Mouse (Mus musculus): ENCODE measurements at regions not wholly inside any gene's neighbourhood (a gene's known extent, or its start where the extent isn't known, plus 50 kb on each side); places are given as distances from the start of the nearest gene placed in this dataset.

DNA sequence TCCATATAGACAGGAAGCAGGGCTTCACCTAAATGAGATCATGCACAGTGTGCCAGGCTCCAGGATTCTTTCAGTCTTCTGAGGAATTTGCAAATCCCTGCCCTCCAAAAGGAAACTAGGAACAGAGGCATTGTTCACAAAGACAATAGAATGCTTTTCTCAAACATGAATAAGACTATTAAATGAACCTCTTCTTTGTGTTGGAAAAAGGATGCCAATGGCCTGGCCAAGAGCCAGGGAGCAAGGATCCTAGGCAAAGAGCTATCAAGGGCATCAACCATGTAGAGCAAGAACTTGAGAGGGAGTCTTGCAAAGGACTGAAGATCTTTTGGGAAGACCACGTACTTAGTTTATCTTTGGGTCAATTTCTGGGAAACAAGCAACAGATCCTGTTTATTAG lies 415.4 kb downstream of the Mtx2 start:
- no peak for DNase-seq (ENCODE audit: low read depth)

DNA sequence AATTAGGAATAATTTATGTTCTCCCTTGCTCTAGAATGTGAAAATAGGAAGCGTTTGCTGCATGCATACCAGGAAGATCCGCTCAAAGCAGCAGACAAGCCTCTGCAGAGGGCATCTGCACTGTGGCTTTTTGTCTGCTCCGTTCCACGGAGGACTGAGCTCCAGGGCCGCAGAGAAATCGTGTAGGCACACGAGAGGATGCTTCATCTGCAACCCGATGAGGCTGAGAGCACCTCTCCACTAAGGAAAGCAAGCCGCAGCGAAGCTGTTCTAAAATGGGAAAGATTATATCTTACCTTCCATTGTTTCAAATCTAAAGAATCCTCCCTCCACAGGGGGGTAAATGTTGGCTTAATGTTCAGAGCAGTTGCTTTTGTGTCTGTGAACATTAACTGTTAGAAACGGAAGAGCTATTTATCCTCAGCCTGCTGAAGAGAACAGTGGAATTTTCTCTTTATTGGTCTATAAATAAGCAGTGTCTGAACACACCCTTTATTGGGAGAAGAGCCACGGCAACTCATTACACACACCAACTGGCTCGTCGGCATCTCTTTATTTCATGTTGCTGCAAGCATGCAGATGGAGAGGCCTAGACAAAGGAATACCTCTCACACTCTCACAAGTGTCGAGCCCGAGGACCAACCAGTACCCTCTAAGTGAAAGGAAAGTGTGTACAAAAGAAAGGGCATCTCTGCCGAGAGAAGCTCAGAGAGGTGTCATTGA lies 414.6 kb upstream of the Hnrnpa3 start:
- DNase-seq (ENCODE audit: low read depth): no peak

DNA sequence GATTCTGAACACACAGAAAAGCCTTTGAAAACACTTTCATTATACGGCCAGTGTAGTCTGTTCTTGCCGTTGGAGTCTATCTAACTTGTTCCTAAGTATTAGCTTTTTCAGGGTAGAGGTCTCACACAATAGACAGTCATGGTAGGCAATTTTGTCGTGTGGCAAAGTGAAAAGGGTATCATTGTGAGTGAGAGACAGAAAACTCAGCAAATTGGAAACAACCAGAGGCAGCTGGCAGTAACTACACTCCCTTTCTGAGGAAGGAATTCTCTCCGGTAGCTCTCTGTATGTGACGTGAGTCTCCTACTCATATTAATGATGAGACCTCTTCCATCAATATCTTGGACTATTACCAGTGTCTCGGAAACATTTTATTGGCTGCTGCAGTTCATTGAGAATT lies 413.8 kb upstream of the Hnrnpa3 start:
- DNase-seq (ENCODE audit: low read depth): no peak

DNA sequence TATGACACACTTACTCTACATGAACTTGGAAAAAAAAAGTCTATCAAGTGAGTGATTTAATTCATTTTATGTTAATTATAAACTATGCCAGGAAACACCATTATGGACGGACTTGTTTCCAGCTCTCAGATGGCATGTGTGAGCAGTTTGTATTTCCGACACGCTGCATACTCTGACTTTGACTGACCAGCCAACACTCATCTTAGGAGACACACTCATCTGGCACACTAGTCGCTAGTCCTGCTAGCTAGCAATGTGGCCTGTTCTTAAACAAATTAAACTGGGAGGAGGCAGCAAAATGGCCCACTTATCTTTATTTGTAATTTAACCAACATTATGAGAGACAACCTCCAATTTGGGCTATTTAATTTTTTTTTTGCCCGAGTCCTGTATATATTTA lies 413.4 kb upstream of the Hnrnpa3 start:
- no peak for DNase-seq (ENCODE audit: low read depth)

DNA sequence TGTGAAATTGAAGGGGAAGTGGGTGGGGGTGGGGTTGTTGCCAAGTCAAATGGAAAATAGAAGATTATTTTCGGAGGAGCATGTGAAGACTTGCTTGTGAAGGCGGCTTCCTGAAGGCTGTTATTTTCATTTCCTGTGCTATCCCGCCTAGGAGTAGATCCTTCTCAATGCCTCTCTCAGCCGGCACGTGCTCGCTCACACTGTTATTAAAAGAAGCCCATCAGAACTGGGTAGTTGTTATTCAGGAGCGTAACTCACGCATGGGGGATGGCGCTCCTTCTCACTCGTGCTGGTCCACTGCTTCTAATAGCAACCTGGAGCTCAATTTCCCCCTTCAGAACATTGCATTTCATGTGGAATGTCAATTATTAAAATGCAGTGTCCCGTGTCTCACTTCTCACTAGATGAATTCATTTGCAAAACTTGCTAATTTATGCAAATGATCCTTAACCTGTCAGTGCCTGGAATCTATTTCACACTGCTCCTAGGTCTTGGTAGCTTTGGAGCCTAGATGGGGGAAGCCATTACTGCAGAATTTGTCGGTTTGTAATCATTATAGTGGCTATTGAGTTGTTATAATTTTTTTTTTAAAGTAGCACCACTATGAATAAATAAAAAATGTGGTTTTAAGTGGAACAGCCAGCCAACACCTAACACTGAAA lies 412.8 kb upstream of the Hnrnpa3 start:
- no peak for DNase-seq (ENCODE audit: low read depth)

DNA sequence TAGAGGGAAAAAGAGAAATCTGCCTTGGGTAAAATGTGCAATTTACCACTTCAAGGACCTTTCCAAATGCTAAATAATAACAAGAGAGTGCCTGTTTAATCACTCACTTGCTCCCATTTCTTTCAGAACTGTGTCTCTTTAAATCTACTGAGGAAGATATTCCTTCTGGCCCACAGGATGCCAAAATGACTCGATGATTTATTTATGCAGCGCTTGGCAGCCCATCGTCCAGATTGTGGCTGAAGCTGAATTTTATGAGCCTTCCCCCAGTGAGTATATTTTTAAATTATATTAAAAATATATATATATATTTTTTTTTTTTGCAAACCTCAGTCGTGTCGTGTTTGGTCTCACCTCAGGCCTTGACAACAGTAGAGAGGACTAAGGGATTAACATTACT lies 410.8 kb upstream of the Hnrnpa3 start:
- no peak for DNase-seq (ENCODE audit: low read depth)

DNA sequence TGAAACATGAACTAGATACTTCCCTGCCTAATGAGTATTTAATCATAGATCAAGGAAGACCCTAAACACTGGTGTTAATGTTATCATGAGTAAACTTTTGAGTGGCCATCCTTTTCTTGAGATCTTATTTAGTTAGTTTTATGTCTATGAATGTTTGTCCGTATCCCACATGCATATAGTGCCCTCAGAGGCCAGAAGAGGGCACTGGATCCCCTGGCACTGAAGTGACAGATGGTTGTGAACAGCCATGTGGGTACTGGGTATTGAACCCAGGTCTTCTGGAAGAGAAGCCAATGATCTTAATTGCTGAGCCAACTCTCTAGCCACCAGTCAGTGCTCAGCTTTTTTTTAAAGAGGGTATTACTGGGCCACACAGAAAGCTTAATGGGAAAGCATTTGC lies 408.6 kb upstream of the Hnrnpa3 start:
- DNase-seq (ENCODE audit: low read depth): no peak

DNA sequence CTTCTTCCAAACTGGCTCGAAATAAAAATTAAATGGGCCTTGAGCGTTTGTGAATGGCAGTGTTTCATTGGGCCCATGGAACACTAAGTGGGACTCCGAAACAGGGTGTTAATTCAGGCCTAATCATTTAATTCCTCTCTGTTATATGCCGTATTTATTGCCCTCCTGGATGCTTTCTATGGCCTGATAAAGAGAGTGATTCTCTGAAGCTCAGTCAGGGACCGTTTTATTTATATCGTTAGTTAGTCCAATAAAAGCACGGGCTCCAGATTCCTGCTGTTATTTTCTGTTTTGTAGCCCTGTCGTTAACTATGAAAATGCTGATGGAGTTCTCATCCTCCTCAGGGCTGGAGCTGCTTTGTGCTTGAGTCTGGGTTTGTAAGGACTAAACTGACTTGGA lies 406.2 kb upstream of the Hnrnpa3 start:
- no peak for DNase-seq (ENCODE audit: low read depth)

DNA sequence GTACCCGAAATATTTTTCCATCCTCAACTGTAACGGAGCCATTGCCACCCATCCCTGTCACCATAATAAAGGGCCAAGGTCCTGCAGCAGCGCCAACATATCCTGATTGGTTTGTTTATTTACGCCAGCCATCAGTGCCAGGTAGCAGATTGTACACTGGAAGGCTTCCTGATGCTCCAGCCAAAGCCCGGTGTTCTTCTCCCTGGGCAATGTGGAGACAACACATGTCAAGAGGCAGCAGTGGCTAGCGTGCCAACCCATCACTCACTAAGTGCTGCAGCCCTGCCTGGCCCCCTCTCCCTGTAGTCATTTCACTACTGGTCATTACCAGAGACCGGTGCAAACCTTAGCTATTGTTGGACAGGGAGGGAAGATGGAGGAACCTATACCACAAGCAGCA lies 393.8 kb upstream of the Hnrnpa3 start:
- no peak for DNase-seq (ENCODE audit: low read depth)

DNA sequence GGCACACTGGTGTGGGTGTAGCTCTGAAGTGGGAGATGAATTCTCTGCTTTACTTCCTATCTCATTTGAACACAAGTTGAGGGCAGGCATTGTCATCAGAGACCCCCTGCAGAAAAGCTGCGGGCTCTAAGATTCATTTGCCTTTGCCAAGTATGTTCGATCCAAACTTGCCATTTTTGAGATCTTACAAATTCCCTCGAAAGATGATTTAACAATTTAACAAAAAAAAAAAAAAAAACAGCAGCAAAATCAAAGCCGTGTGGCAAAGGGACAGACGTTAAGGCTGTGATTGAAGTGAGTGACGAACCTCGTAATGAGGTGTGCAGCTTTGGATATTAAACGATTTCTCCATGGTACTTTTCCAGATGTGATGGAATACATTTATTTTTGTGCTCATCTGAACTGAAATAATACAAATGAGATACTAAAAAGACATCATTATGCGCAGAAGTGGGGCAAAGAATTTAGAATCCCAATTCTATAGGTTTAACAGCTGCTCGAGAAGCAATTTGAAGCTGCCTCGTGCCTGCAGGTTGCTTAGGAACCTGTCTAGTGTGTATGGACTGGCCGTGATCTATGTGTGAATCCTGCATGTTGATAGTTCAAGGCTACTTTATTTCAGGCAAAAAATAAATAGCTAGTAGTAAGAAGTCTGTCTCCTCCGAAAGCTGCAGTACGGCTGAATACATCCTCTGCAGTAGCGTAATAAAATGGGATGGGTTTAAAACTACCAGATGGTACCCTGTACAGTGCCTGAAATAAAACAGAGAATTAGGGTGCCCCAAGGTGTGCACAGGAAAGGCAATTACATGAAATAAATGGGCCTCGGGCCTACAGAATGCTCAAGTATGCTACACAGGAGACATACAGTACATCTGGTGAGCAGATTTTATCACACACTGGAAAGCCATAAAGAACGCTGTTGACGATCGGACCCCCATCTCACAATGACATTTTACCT lies 393.0 kb upstream of the Hnrnpa3 start:
- no peak for DNase-seq (ENCODE audit: low read depth)

DNA sequence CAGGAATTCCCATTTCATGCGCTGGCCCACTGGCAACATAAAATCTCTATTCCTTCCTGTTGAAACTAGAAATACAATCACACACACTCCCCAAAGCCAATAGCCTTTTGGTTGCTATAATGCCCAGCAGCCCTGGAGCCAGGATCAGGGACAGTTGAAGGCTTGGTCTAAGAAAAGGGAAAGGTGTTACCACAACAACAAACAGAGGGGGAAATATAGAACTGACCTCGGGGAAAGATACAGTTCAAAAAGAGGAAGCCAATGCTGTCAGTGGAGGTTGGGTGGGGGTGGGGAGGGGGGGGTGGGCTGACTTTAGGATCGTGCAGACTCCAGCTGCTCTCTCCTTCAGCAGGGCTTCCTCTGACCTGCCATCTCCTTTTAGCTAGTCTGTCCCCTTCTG lies 391.1 kb upstream of the Hnrnpa3 start:
- no peak for DNase-seq (ENCODE audit: low read depth)

DNA sequence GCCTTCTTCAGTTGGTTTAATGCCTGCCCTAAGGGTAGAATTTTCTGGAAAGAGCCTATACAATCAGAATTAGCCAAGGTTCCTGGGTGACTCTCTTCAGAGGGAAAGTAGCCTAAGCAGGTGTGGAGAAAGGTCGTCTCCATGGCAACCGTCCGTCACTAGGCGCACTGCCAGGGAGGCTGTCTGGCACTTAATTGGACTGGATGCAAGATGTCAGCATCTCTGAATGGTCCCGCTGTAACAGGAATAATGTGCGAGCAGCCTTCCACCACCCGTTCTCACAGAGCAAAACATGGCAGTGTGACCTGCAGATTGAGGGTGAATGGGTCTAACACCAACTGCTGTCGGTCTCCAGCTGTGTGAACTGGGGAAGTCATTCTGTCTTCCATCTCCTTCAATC lies 389.6 kb upstream of the Hnrnpa3 start:
- no peak for DNase-seq (ENCODE audit: low read depth)

DNA sequence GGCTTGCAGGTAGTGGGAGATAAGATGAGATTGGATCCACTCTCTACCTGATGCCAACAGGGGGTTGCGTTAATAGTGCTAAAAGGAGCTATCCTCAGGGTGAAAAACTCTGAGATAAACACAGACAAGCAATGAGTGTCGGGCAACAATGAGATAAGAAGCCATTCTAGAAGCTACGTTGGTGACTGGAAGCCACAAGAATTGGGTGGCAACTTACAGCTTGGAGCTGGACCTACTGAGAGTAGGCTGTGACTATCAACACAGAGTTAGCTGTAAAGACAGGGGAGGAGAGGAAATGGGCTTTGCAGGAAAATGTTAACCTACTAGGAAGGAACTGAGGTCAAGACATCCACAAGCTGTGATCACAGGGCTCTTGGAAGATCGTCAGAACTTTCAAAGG lies 388.9 kb upstream of the Hnrnpa3 start:
- DNase-seq (ENCODE audit: low read depth): no peak

DNA sequence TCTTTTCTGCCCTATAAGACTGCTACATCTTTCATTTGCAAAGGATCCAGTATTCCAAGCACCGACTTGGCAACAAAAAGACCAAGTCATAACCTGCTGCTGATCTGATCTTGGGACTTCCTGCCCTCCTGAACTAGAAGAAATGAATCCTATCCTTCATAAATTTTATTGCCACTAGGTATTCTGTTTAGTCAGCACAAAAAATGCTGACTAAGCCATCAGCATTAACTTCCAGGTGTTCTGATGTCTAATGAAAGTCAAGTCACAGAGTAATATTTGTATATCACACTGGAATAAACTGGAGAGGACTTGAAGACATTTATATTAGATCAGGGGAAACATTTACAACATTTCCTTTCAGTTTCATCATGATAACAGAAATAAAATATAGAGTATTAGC lies 371.2 kb upstream of the Hnrnpa3 start:
- no peak for DNase-seq (ENCODE audit: low read depth)

DNA sequence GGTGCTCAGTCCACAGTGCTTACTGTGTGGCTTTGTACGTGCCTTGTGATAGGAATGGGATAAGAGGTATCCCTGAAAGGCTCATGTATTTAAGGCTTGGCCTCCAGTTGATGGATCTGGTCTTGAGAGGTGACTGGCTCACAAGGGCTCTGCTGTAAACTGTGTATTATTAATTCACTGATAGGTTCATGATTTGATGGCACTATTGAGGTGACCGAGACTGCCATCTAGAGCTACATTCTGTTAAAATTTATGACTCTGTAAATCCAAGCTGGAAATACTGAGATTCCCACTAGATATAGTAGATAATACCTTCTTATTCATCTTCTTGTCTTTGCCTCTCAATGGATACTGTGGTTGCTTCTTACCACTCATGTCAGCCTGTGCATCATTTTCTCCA lies 367.4 kb upstream of the Hnrnpa3 start:
- DNase-seq (ENCODE audit: low read depth): no peak

DNA sequence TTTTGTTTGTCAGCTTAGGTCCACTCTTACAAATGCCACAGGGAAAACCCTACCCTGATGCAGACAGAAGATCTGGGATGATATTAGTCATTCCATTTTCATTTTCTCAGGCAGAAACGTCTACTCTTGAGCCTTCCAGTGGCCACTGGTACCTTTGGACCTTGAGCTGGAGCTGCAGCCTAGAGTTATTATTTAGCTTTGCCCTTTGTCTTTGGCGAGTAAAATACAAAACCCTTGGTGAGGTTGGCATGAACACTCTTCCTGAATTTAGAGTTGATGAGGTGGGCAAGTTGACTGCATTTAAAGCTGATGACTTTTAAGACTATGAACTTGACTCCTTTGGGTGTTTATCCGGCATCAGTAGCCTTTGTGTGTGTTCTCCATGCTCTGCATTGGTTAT lies 352.2 kb upstream of the Hnrnpa3 start:
- DNase-seq (ENCODE audit: low read depth): no peak

DNA sequence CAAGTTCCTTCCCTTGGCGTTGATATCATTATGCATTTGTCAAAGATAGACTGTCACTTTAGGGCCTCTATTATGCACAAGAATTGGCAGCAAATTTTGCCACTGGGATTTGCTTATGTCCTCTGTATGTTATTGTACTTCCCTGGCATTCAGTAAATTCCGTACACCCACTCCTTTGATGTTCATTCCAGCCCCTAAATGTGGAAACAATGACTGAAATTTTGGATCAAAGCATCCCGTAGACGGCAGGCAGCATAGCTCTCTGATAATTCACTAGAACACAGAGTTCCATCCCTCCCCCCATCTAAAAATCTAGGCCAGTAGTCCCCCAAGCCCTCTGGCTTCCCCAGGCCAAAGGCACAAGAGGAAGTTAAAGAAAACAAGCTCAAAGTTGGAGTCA lies 347.9 kb upstream of the Hnrnpa3 start:
- DNase-seq (ENCODE audit: low read depth): no peak

DNA sequence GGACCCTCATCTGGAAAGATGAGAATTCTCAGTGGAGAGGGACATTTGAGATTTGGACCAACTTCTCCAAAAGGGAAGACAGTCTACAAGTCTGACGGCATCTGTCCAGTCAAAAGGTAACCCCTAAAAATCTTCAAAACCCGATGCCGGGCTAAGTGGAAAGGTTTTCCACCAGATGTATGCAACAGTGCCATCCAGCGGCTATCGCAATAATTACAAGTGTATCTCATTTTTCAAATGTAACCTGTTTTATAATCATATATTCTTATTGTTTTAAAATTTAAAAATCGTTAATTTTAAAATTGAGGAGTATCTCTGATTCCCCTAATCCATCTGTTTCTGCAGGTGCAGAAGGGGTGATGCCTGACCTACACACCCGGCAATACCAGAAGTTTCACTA lies 346.8 kb upstream of the Hnrnpa3 start:
- peak; percentile 20 for DNase-seq (ENCODE audit: low read depth)

DNA sequence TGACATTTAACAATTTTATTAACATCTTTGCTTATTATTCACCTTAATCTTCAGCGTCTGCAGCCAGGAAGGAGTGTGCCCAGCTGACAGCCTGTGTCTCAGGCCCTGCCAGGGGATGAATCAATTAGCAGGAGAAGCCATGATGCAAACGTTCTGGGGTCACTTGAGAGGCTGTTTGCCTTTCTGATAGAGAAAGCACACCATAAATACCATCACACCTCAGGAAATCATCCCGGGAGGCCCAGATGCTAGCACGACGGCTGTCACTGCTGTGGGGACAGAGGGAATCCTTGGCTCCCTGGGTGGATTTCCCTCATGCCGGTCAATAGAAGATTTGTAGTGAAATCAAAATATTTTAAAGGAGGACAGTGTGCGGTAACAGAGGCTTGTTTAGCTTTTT lies 343.7 kb upstream of the Hnrnpa3 start:
- no peak for DNase-seq (ENCODE audit: low read depth)

DNA sequence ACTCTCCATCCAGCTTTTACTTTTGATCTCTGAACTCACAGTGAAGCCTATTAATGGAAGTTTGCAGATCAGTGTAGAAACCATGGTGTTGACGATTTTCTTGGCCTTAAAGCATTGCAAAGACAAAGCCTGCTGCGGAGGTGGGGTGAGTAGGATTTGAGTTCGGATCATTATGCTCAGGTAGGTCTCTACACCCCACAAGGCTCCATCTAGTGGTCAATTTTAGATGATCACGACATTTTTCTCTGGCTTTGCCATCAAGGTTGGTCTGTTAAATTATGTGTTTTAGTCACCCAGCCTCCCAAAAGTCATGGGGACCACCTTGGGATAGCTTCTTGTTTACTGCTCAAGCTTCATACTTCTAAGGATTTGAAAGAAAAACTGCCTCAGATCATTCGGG lies 340.9 kb upstream of the Hnrnpa3 start:
- no peak for DNase-seq (ENCODE audit: low read depth)

DNA sequence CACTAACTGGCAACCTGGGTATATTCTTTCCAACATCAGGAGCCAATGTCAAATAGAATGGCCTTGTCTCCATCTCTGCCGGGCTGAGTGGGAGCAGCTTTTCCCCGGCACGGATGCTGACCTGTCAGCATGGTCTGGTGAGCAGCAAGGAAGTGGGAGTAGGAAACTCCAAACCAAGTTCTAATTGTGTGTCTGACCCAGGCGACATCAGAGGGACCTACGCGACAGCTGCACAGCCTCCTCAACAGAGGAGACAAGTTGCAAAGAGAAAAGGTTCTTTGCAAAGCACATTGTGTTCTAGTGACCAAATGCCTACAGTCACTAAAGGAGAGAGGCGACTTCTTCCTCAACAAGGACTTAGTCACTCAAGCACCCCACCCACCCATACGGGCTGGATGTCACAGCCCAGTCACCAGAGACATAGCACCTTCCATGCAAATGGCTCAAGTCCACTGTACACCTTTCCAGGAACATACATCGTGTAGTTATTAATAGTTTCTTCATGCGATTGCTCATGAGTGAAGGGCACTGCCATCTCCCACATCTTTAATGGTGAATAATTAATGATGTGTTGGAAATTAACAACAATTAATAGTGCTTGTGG lies 334.8 kb upstream of the Hnrnpa3 start:
- DNase-seq (ENCODE audit: low read depth): no peak

DNA sequence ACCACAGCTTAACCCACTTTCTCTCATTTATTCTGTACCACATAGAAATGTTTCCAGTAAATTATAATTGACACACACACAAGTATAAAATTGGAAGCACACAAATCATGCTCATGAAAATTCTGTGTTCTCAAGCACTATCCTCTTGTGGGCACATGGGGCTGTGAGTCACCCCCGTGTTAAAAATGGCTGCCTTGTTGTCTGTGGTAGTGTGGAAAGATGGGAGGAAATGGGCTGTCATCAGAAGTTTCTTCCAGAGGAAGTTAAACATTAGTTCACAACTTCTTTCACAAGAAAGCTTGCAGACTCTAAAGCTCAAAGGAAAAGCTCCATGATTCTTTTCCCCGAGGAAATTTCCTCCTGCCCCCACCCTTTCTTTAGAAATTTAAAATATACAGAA lies 329.5 kb upstream of the Hnrnpa3 start:
- DNase-seq (ENCODE audit: low read depth): no peak

DNA sequence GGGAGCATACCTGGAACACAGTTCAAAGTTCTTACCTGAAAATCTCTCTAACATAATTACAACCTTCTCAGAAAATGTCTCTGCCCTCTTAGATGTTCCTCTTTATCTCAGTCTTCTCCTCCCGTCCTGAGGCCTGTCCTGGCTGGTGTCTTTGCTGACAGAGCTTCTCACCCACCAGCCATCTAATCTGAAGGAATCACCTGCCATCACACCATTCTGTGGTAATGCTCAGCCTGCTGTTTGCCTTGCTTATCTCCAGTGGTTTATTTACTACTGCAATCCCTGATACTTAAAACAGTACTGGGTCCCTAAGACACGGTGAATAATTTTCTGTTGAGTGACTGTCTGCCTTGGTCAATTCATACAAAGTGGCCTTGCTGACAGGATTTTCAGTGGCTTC lies 317.8 kb upstream of the Hnrnpa3 start:
- DNase-seq (ENCODE audit: low read depth): peak; percentile 47
